Mouse (Mus musculus): ENCODE results near the gene RPS10-NUDT3. TPM values are rescaled to one million over a fixed set of nuclear protein-coding genes. Genes with fewer than 3 reads are reported as not detected.

The RPS10-NUDT3 gene
- polyA plus RNA-seq, 1 experiment from 2014 or later = not detected

- Histone ChIP-seq H3K4me2 (peak overlapping the region; percentile 25), H3K36me3 (ENCODE audit: control insufficient read depth, insufficient read depth, low read length) (no peaks in the 10 kb centered on the region), H3K9me3 (ENCODE audit: control insufficient read depth, low read length) (no peaks in the 10 kb centered on the region), H3K4me3 (ENCODE audit: low read depth, low read length) (no peak overlapping the region), H3K27me3 (replicated peaks; ENCODE audit: control insufficient read depth, insufficient read depth, low read length) (no peaks in the 10 kb centered on the region), H3K9ac (ENCODE audit: low read depth, low read length) (peak overlapping the region; percentile 37; the same call in 1 of the 2 replicates), H3K4me1 (replicated peaks; ENCODE audit: control insufficient read depth, insufficient read depth, low read length) (peaks cover 43% of the 10 kb centered on the region), H3K27ac (ENCODE audit: low read depth, low read length) (peak overlapping the region; percentile 73)
- DNase-seq (ENCODE audit: low spot score) (no peak), ATAC-seq (replicated peaks; ENCODE audit: low FRiP score) (no peak)
- 47% methylated on average over 23 of the region's 23 CpGs for WGBS
Measured at GRCm38 (mm10) chr17:27552215-27553201, 82.5 kb downstream of the RPS10-NUDT3 start.

GRCm38 (mm10) chr17:27551393-27551940 is 83.6 kb downstream of the RPS10-NUDT3 start:
- Histone ChIP-seq H3K9ac (ENCODE audit: low read depth, low read length) (no peak overlapping the region), H3K27me3 (replicated peaks; ENCODE audit: control insufficient read depth, insufficient read depth, low read length) (0 out of 2 replicates have a peak, but pooled peaks cover 2% of the 10 kb centered on the region), H3K27ac (ENCODE audit: low read depth, low read length) (no peak overlapping the region), H3K9me3 (ENCODE audit: control insufficient read depth, low read length) (no peaks in the 10 kb centered on the region), H3K36me3 (ENCODE audit: control insufficient read depth, insufficient read depth, low read length) (no peaks in the 10 kb centered on the region), H3K4me1 (replicated peaks; ENCODE audit: control insufficient read depth, insufficient read depth, low read length) (peaks cover 43% of the 10 kb centered on the region), H3K4me3 (ENCODE audit: low read depth, low read length) (no peak overlapping the region), H3K4me2 (no peak overlapping the region)
- 49% methylated on average over 10 of the region's 10 CpGs for WGBS
- ATAC-seq (replicated peaks; ENCODE audit: low FRiP score) (no peak), DNase-seq (ENCODE audit: low spot score) (no peak)

GRCm38 (mm10) chr17:27549234-27549633 is 85.8 kb downstream of the RPS10-NUDT3 start:
- WGBS = 60% methylated on average over 8 of the region's 8 CpGs
- no peaks in the 10 kb centered on the region for H3K36me3 ChIP-seq (ENCODE audit: control insufficient read depth, insufficient read depth, low read length)
- ATAC-seq (replicated peaks; ENCODE audit: low FRiP score) (no peak), DNase-seq (ENCODE audit: low spot score) (no peak)
- H3K4me2 ChIP-seq = no peak overlapping the region
- no peak overlapping the region for H3K9ac ChIP-seq (ENCODE audit: low read depth, low read length)
- H3K9me3 ChIP-seq (ENCODE audit: control insufficient read depth, low read length) = no peaks in the 10 kb centered on the region
- H3K27ac ChIP-seq (ENCODE audit: low read depth, low read length) = no peak overlapping the region
- no peak overlapping the region for H3K4me3 ChIP-seq (ENCODE audit: low read depth, low read length)
- H3K4me1 ChIP-seq (replicated peaks; ENCODE audit: control insufficient read depth, insufficient read depth, low read length) = peaks cover 33% of the 10 kb centered on the region
- peaks cover 4% of the 10 kb centered on the region; the same call in 1 of the 2 replicates for H3K27me3 ChIP-seq (replicated peaks; ENCODE audit: control insufficient read depth, insufficient read depth, low read length)

GRCm38 (mm10) chr17:27547253-27547868 is 87.7 kb downstream of the RPS10-NUDT3 start:
- H3K4me1 ChIP-seq (replicated peaks; ENCODE audit: control insufficient read depth, insufficient read depth, low read length) = peaks cover 21% of the 10 kb centered on the region
- H3K4me3 ChIP-seq (ENCODE audit: low read depth, low read length) = no peak overlapping the region
- H3K36me3 ChIP-seq (ENCODE audit: control insufficient read depth, insufficient read depth, low read length) = no peaks in the 10 kb centered on the region
- no peak overlapping the region for H3K27ac ChIP-seq (ENCODE audit: low read depth, low read length)
- H3K27me3 ChIP-seq (replicated peaks; ENCODE audit: control insufficient read depth, insufficient read depth, low read length) = peaks cover 4% of the 10 kb centered on the region; the same call in 1 of the 2 replicates
- no peak overlapping the region for H3K9ac ChIP-seq (ENCODE audit: low read depth, low read length)
- no peaks in the 10 kb centered on the region for H3K9me3 ChIP-seq (ENCODE audit: control insufficient read depth, low read length)
- H3K4me2 ChIP-seq = no peak overlapping the region
- DNase-seq (ENCODE audit: low spot score) = no peak
- no peak for ATAC-seq (replicated peaks; ENCODE audit: low FRiP score)
- 72% methylated on average over 9 of the region's 9 CpGs for WGBS

GRCm38 (mm10) chr17:27546574-27547085 is 88.4 kb downstream of the RPS10-NUDT3 start:
- H3K9ac ChIP-seq (ENCODE audit: low read depth, low read length) = no peak overlapping the region
- no peaks in the 10 kb centered on the region for H3K9me3 ChIP-seq (ENCODE audit: control insufficient read depth, low read length)
- ATAC-seq (replicated peaks; ENCODE audit: low FRiP score) = no peak
- H3K27me3 ChIP-seq (replicated peaks; ENCODE audit: control insufficient read depth, insufficient read depth, low read length) = peaks cover 4% of the 10 kb centered on the region; the same call in 1 of the 2 replicates
- H3K4me3 ChIP-seq (ENCODE audit: low read depth, low read length) = no peak overlapping the region
- no peak overlapping the region for H3K4me2 ChIP-seq
- WGBS = 71% methylated on average over 7 of the region's 7 CpGs
- no peak overlapping the region for H3K27ac ChIP-seq (ENCODE audit: low read depth, low read length)
- H3K36me3 ChIP-seq (ENCODE audit: control insufficient read depth, insufficient read depth, low read length) = no peaks in the 10 kb centered on the region
- no peak for DNase-seq (ENCODE audit: low spot score)
- H3K4me1 ChIP-seq (replicated peaks; ENCODE audit: control insufficient read depth, insufficient read depth, low read length) = peaks cover 13% of the 10 kb centered on the region

- H3K4me3 ChIP-seq (ENCODE audit: low read depth, low read length) = no peak overlapping the region
- H3K9me3 ChIP-seq (ENCODE audit: control insufficient read depth, low read length) = no peaks in the 10 kb centered on the region
- no peaks in the 10 kb centered on the region for H3K36me3 ChIP-seq (ENCODE audit: control insufficient read depth, insufficient read depth, low read length)
- no peak overlapping the region for H3K27ac ChIP-seq (ENCODE audit: low read depth, low read length)
- no peak overlapping the region for H3K4me2 ChIP-seq
- H3K4me1 ChIP-seq (replicated peaks; ENCODE audit: control insufficient read depth, insufficient read depth, low read length) = peaks cover 9% of the 10 kb centered on the region; the same call in 1 of the 2 replicates
- DNase-seq (ENCODE audit: low spot score) = no peak
- 33% methylated on average over 12 of the region's 12 CpGs for WGBS
- no peak overlapping the region for H3K9ac ChIP-seq (ENCODE audit: low read depth, low read length)
- ATAC-seq (replicated peaks; ENCODE audit: low FRiP score) = no peak
- peaks cover 4% of the 10 kb centered on the region; the same call in 1 of the 2 replicates for H3K27me3 ChIP-seq (replicated peaks; ENCODE audit: control insufficient read depth, insufficient read depth, low read length)
Measured at GRCm38 (mm10) chr17:27545991-27546390, 89.0 kb downstream of the RPS10-NUDT3 start.

GRCm38 (mm10) chr17:27544551-27544950 is 90.5 kb downstream of the RPS10-NUDT3 start:
- peaks cover 6% of the 10 kb centered on the region; the same call in 1 of the 2 replicates for H3K4me1 ChIP-seq (replicated peaks; ENCODE audit: control insufficient read depth, insufficient read depth, low read length)
- H3K9me3 ChIP-seq (ENCODE audit: control insufficient read depth, low read length) = no peaks in the 10 kb centered on the region
- no peak overlapping the region for H3K27ac ChIP-seq (ENCODE audit: low read depth, low read length)
- ATAC-seq (replicated peaks; ENCODE audit: low FRiP score) = no peak
- 85% methylated on average over 11 of the region's 11 CpGs for WGBS
- no peak overlapping the region for H3K9ac ChIP-seq (ENCODE audit: low read depth, low read length)
- no peaks in the 10 kb centered on the region for H3K36me3 ChIP-seq (ENCODE audit: control insufficient read depth, insufficient read depth, low read length)
- peaks cover 4% of the 10 kb centered on the region; the same call in 1 of the 2 replicates for H3K27me3 ChIP-seq (replicated peaks; ENCODE audit: control insufficient read depth, insufficient read depth, low read length)
- no peak overlapping the region for H3K4me2 ChIP-seq
- no peak for DNase-seq (ENCODE audit: low spot score)
- no peak overlapping the region for H3K4me3 ChIP-seq (ENCODE audit: low read depth, low read length)

- Histone ChIP-seq H3K27me3 (replicated peaks; ENCODE audit: control insufficient read depth, insufficient read depth, low read length) (peaks cover 4% of the 10 kb centered on the region; the same call in 1 of the 2 replicates), H3K36me3 (ENCODE audit: control insufficient read depth, insufficient read depth, low read length) (no peaks in the 10 kb centered on the region), H3K4me3 (ENCODE audit: low read depth, low read length) (no peak overlapping the region), H3K4me1 (replicated peaks; ENCODE audit: control insufficient read depth, insufficient read depth, low read length) (no peaks in the 10 kb centered on the region), H3K9me3 (ENCODE audit: control insufficient read depth, low read length) (no peaks in the 10 kb centered on the region), H3K27ac (ENCODE audit: low read depth, low read length) (no peak overlapping the region), H3K4me2 (no peak overlapping the region), H3K9ac (ENCODE audit: low read depth, low read length) (no peak overlapping the region)
- no peak for ATAC-seq (replicated peaks; ENCODE audit: low FRiP score)
- WGBS = 75% methylated on average over 3 of the region's 3 CpGs
- DNase-seq (ENCODE audit: low spot score) = no peak
Measured at GRCm38 (mm10) chr17:27541984-27542383, 93.0 kb downstream of the RPS10-NUDT3 start.

All from liver, embryonic 11.5 days (tissue).